Mouse (Mus musculus) heart, adult 2 months (tissue): Measurements from ENCODE around the gene Snrpa. TPM values are rescaled to one million over a fixed set of nuclear protein-coding genes. Genes with fewer than 3 reads are reported as not detected.

Source experiments
- DNase-seq, 2 experiments: peaks; one replicate each; pipeline ENCODE4 v3.0.0; 2021
- H3K27ac ChIP-seq: fragments of 200-600 bp; 2 replicates; pipeline ENCODE4 v1.8.1; 2022
- H3K27me3 ChIP-seq: fragments of 200-500 bp; 2 replicates; pipeline ENCODE4 v1.6.1; 2012; ENCODE audit warnings: mild to moderate bottlenecking, low read length, inconsistent platforms, mixed read lengths; ENCODE audit not compliant: control insufficient read depth, insufficient read depth
- H3K36me3 ChIP-seq: fragments of 200-500 bp; 2 replicates; pipeline ENCODE4 v1.6.1; 2012; ENCODE audit warnings: low read length, inconsistent platforms; ENCODE audit not compliant: control insufficient read depth, insufficient read depth
- H3K4me1 ChIP-seq: fragments of 200-500 bp; 2 replicates; pipeline ENCODE4 v1.6.1; 2011; ENCODE audit warnings: low read length; ENCODE audit not compliant: control insufficient read depth, insufficient read depth
- H3K4me3 ChIP-seq: fragments of 200-600 bp; 2 replicates; pipeline ENCODE4 v1.8.1; 2022
- H3K79me2 ChIP-seq: fragments of 200-500 bp; replicated peaks from 2 replicates; pipeline ENCODE4 v1.6.1; 2012; ENCODE audit warnings: mild to moderate bottlenecking, inconsistent platforms, low read length, moderate library complexity, mixed read lengths; ENCODE audit not compliant: control insufficient read depth, insufficient read depth
- H3K9ac ChIP-seq: fragments of 200-500 bp; 2 replicates; pipeline ENCODE4 v1.6.1; 2012; ENCODE audit warnings: low read depth, mild to moderate bottlenecking, control low read depth, inconsistent platforms, low read length, mixed read lengths
- CTCF ChIP-seq: fragments of 200-600 bp; IDR thresholded peaks from 2 replicates; pipeline ENCODE4 v1.8.1; 2022; ENCODE audit warnings: antibody characterized with exemption, mild to moderate bottlenecking, moderate library complexity
- EP300 ChIP-seq: fragments of 200-500 bp; IDR thresholded peaks from 2 replicates; pipeline ENCODE4 v1.6.1; 2011; ENCODE audit warnings: low read depth, low read length, control low read depth; ENCODE audit not compliant: insufficient read depth
- POLR2A ChIP-seq: fragments of 200-500 bp; IDR thresholded peaks from 2 replicates; pipeline ENCODE4 v1.6.1; 2011; ENCODE audit warnings: mild to moderate bottlenecking, low read depth, low read length, control low read depth; ENCODE audit not compliant: insufficient read depth
- WGBS: fragments of 180-500 bp; shearing (Covaris S2); methylation state at CpG from one replicate; pipeline ENCODE4 v1.1.7; 2018; 5-methylcytosine and 5-hydroxymethylcytosine counted together
- intact Hi-C: fragments of 180-260 bp; cut with DNase I; formaldehyde crosslinking; loops from one replicate; pipeline ENCODE4 v1.15.1; 2025
- polyA plus RNA-seq: library from polyadenylated mRNA; depleted of rRNA; stranded (reverse); fragments of >200 nt; gene quantifications from 2 replicates; pipeline ENCODE4 v1.2.3, GENCODE M21; 2012
- total RNA-seq, 2 experiments: library from RNA; stranded (reverse); gene quantifications; 2 replicates each; pipeline ENCODE4 v1.2.3; 2021

Snrpa gene
- total and polyA plus RNA-seq, 3 experiments: 40.6 to 87.1 (median 41.3) TPM

- Histone ChIP-seq H3K4me3 (no peak overlapping the region), H3K27me3 (no peaks in the 10 kb centered on the region), H3K36me3 (no peaks in the 10 kb centered on the region), H3K9ac (no peak overlapping the region), H3K4me1 (peaks cover 17% of the 10 kb centered on the region), H3K79me2 (peaks cover 3% of the 10 kb centered on the region; the same call in 1 of the 2 replicates), H3K27ac (no peak overlapping the region)
- WGBS: 34% methylated on average over 6 of the region's 6 CpGs
- DNase-seq: no peak
- intact Hi-C loops: no loop called here
- TF ChIP-seq POLR2A (no peak), EP300 (no peak)
Observed at GRCm38 (mm10) chr7:27221939-27222338, 25.9 kb upstream of the Snrpa start.

GRCm38 (mm10) chr7:27219937-27220336, 23.9 kb upstream of the Snrpa start:
- TF ChIP-seq POLR2A: no peak
- TF ChIP-seq EP300: no peak
- no peak for TF ChIP-seq CTCF
- intact Hi-C loops: no loop called here
- Histone ChIP-seq H3K4me1 (peaks cover 7% of the 10 kb centered on the region), H3K9ac (no peak overlapping the region), H3K27me3 (no peaks in the 10 kb centered on the region), H3K79me2 (peaks cover 1% of the 10 kb centered on the region; the same call in 1 of the 2 replicates), H3K36me3 (no peaks in the 10 kb centered on the region), H3K27ac (no peak overlapping the region), H3K4me3 (no peak overlapping the region)
- no peak for DNase-seq
- 91% methylated on average over 11 of the region's 11 CpGs for WGBS

GRCm38 (mm10) chr7:27218586-27218985, 22.5 kb upstream of the Snrpa start:
- Histone ChIP-seq H3K27me3 (no peaks in the 10 kb centered on the region), H3K9ac (no peak overlapping the region), H3K79me2 (no peaks in the 10 kb centered on the region), H3K36me3 (no peaks in the 10 kb centered on the region), H3K4me1 (peaks cover 3% of the 10 kb centered on the region; the same call in 1 of the 2 replicates), H3K4me3 (no peak overlapping the region), H3K27ac (no peak overlapping the region)
- intact Hi-C loops: no loop called here
- TF ChIP-seq CTCF (no peak), EP300 (no peak), POLR2A (no peak)
- no peak for DNase-seq
- WGBS: 79% methylated on average over 7 of the region's 7 CpGs

- no peak overlapping the region for H3K27ac ChIP-seq
- WGBS: 71% methylated on average over 2 of the region's 2 CpGs
- intact Hi-C loops: no loop called here
- TF ChIP-seq CTCF: no peak
- no peak for TF ChIP-seq POLR2A
- no peak for TF ChIP-seq EP300
- H3K4me3 ChIP-seq: no peak overlapping the region
- no peaks in the 10 kb centered on the region for H3K79me2 ChIP-seq
- H3K4me1 ChIP-seq: no peaks in the 10 kb centered on the region
- H3K36me3 ChIP-seq: no peaks in the 10 kb centered on the region
- H3K27me3 ChIP-seq: no peaks in the 10 kb centered on the region
- H3K9ac ChIP-seq: no peak overlapping the region
- DNase-seq: no peak
Observed at GRCm38 (mm10) chr7:27212626-27213025, 16.6 kb upstream of the Snrpa start.

- Histone ChIP-seq H3K36me3 (no peaks in the 10 kb centered on the region), H3K79me2 (no peaks in the 10 kb centered on the region), H3K4me1 (no peaks in the 10 kb centered on the region), H3K4me3 (no peak overlapping the region), H3K27me3 (no peaks in the 10 kb centered on the region), H3K9ac (no peak overlapping the region), H3K27ac (no peak overlapping the region)
- WGBS: 93% methylated on average over 8 of the region's 8 CpGs
- no peak for DNase-seq
- TF ChIP-seq EP300: no peak
- TF ChIP-seq POLR2A: no peak
- no peak for TF ChIP-seq CTCF
- intact Hi-C loops: no loop called here
Observed at GRCm38 (mm10) chr7:27203730-27204449, 7.8 kb upstream of the Snrpa start.

GRCm38 (mm10) chr7:27198779-27199178, 2.7 kb upstream of the Snrpa start:
- intact Hi-C loops: no loop called here

More at GRCm38 (mm10) chr7:27198779-27199178, 2.7 kb upstream of the Snrpa start:
- 91% methylated on average over 8 of the region's 8 CpGs for WGBS
- H3K27me3 ChIP-seq: no peaks in the 10 kb centered on the region
- no peak overlapping the region for H3K27ac ChIP-seq
- peaks cover 4% of the 10 kb centered on the region; the same call in 1 of the 2 replicates for H3K36me3 ChIP-seq
- H3K4me3 ChIP-seq: no peak overlapping the region
- peaks cover 7% of the 10 kb centered on the region for H3K4me1 ChIP-seq
- H3K79me2 ChIP-seq: no peaks in the 10 kb centered on the region
- no peak for DNase-seq
- TF ChIP-seq POLR2A (no peak), EP300 (no peak), CTCF (no peak)
- no peak overlapping the region for H3K9ac ChIP-seq
